Comparison of ENCODE assay signal across 7 mouse cellular contexts in the genomic region with DNA sequence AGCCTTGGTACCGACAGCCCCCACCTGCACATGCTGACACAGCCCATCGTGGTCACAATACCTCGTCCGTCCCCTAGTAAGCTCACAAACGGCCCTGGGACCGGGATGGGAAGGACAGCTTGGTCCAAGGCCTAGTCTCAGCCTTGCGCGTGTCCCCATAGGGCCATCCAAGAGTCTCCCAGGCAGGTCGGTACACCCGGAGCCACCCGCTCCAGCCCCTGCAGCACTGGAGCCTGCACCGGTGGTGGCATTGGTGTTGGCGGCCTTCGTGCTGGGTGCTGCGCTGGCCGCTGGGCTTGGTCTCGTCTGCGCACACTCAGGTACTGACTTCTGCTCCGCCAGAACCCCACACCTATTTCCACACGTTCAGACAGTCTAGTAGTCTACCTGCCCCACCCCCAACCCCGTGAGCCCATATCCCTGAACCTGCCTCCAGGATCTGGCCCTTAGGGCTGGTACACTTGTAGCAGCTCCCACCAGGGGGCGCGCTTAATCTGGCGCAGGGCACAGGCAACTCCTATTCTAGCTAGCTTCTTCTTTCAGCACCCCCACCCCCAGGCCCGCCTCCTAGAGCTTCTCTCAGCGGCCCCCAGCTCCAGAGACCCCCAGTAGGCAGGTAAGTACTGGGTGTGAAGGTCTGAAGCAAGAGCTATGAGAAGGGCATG. TPM values are rescaled to one million over a fixed set of nuclear protein-coding genes. Genes with fewer than 3 reads are reported as not detected.
A peak's percentile ranks its signal among the peaks of the same experiment; 100 is the strongest.
DNase-seq lines count a peak whose midpoint lies in the region; ATAC-seq and TF ChIP-seq lines count a peak whose summit lies in the region.

No protein-coding gene starts in this region.

- WGBS in intestine, embryonic 14.5 days = 40% methylated on average over 26 of the region's 26 CpGs
- WGBS in midbrain, embryonic 11.5 days = 31% methylated on average over 26 of the region's 26 CpGs
- 47% methylated on average over 26 of the region's 26 CpGs for WGBS in small intestine, adult 2 months

- H3K4me3 ChIP-seq in intestine, embryonic 14.5 days (ENCODE audit: low read depth, low read length) = no peak overlapping the region
- no peak overlapping the region for H3K4me3 ChIP-seq in midbrain, embryonic 11.5 days (ENCODE audit: low read depth, low read length)
- H3K4me3 ChIP-seq in small intestine, adult 2 months (ENCODE audit: low read depth, low read length) = no peak overlapping the region

- TF ChIP-seq CTCF in small intestine, adult 2 months (IDR thresholded peaks at IDR 0.05; ENCODE audit: extremely low read depth, insufficient read length, insufficient replicate concordance, low read depth, low read length) = peak; percentile 86; the same call in 1 of the 2 replicates

- peak; percentile 89 for DNase-seq in adipocyte (ENCODE audit: low spot score)
- DNase-seq in cerebellum, postnatal 14 days = peak; percentile 86 to 94
- peak; percentile 83 to 86 for DNase-seq in frontal cortex, postnatal 36 days (ENCODE audit: low spot score in 2 of 2)
- DNase-seq in intestine, embryonic 14.5 days (ENCODE audit: low spot score) = peak; percentile 91
- peak; percentile 74 to 86 for DNase-seq in left cerebral cortex, adult 9 months (ENCODE audit: low spot score in 2 of 2)
- DNase-seq in midbrain, embryonic 11.5 days (ENCODE audit: low spot score, missing footprints) = peak; percentile 98

- TF ChIP-seq POLR2A in small intestine, adult 2 months (IDR thresholded peaks at IDR 0.05; ENCODE audit: low read depth, low read length) = no peak

- H3K4me1 ChIP-seq in intestine, embryonic 14.5 days (replicated peaks; ENCODE audit: control insufficient read depth, insufficient read depth, low read length) = peaks cover 13% of the 10 kb centered on the region
- H3K4me1 ChIP-seq in midbrain, embryonic 11.5 days (ENCODE audit: control insufficient read depth, insufficient read depth, low read length) = peaks cover 17% of the 10 kb centered on the region
- peaks cover 10% of the 10 kb centered on the region for H3K4me1 ChIP-seq in small intestine, adult 2 months (ENCODE audit: control insufficient read depth, insufficient read depth, insufficient read length, low read length)

- H3K27ac ChIP-seq in intestine, embryonic 14.5 days (ENCODE audit: low read depth) = no peak overlapping the region
- H3K27ac ChIP-seq in midbrain, embryonic 11.5 days (ENCODE audit: low read depth, low read length) = no peak overlapping the region
- H3K27ac ChIP-seq in small intestine, adult 2 months (ENCODE audit: insufficient read depth, low read depth, low read length) = no peak overlapping the region

- peaks cover 51% of the 10 kb centered on the region for H3K36me3 ChIP-seq in intestine, embryonic 14.5 days (ENCODE audit: control insufficient read depth, insufficient read depth, low read length)
- peaks cover 12% of the 10 kb centered on the region for H3K36me3 ChIP-seq in midbrain, embryonic 11.5 days (ENCODE audit: control insufficient read depth, insufficient read depth, low read length)
- H3K36me3 ChIP-seq in small intestine, adult 2 months (ENCODE audit: control insufficient read depth, insufficient read depth, low read length) = peaks cover 21% of the 10 kb centered on the region

- no peaks in the 10 kb centered on the region for H3K27me3 ChIP-seq in intestine, embryonic 14.5 days (replicated peaks; ENCODE audit: control insufficient read depth, insufficient read depth, low read length)
- peaks cover 4% of the 10 kb centered on the region; the same call in 1 of the 2 replicates for H3K27me3 ChIP-seq in midbrain, embryonic 11.5 days (ENCODE audit: control insufficient read depth, insufficient read depth, low read length)
- H3K27me3 ChIP-seq in small intestine, adult 2 months (ENCODE audit: control insufficient read depth, insufficient read depth, low read length) = no peaks in the 10 kb centered on the region

- H3K9me3 ChIP-seq in intestine, embryonic 14.5 days (ENCODE audit: control insufficient read depth, low read length) = no peaks in the 10 kb centered on the region
- H3K9me3 ChIP-seq in midbrain, embryonic 11.5 days (ENCODE audit: control insufficient read depth, low read length) = no peaks in the 10 kb centered on the region

- H3K4me2 ChIP-seq in intestine, embryonic 14.5 days (ENCODE audit: low read length) = no peak overlapping the region
- H3K4me2 ChIP-seq in midbrain, embryonic 11.5 days = no peak overlapping the region

- peak; percentile 6; the same call in 1 of the 2 replicates for ATAC-seq in intestine, embryonic 14.5 days (replicated peaks; ENCODE audit: low FRiP score, low TSS enrichment, low read depth)
- ATAC-seq in midbrain, embryonic 11.5 days (ENCODE audit: low FRiP score) = peak; percentile 30

- H3K9ac ChIP-seq in intestine, embryonic 14.5 days (ENCODE audit: low read length) = no peak overlapping the region
- H3K9ac ChIP-seq in midbrain, embryonic 11.5 days (ENCODE audit: low read length) = no peak overlapping the region

RNA-seq across cellular contexts. Expression of a gene that starts 2.4 kb away (rescaled TPM):
- polyA plus RNA-seq in intestine, embryonic 14.5 days (2014; fragmentation: Nextera tagmentation; extraction: Ambion mirVana) = 3.3 and 4.0 TPM in 2 replicates
- 1.2 and 2.0 TPM in 2 replicates for polyA plus RNA-seq in midbrain, embryonic 11.5 days (2014; fragmentation: Nextera tagmentation; extraction: Ambion mirVana)
- polyA plus RNA-seq in small intestine, adult 2 months (2012; rRNA removed) = 17.2 and 60.2 TPM in 2 replicates

RNA-seq across cellular contexts. Expression of a gene that starts 2.4 kb away (rescaled TPM):
- 52.7 and 57.1 TPM in 2 replicates for polyA plus RNA-seq in intestine, embryonic 14.5 days (2014; fragmentation: Nextera tagmentation; extraction: Ambion mirVana)
- 53.9 and 64.6 TPM in 2 replicates for polyA plus RNA-seq in midbrain, embryonic 11.5 days (2014; fragmentation: Nextera tagmentation; extraction: Ambion mirVana)
- 15.0 and 22.6 TPM in 2 replicates for polyA plus RNA-seq in small intestine, adult 2 months (2012; rRNA removed)

RNA-seq across cellular contexts. Expression of a gene that starts 8.6 kb away (rescaled TPM):
- polyA plus RNA-seq in intestine, embryonic 14.5 days (2014; fragmentation: Nextera tagmentation; extraction: Ambion mirVana) = 78.8 and 79.2 TPM in 2 replicates
- polyA plus RNA-seq in midbrain, embryonic 11.5 days (2014; fragmentation: Nextera tagmentation; extraction: Ambion mirVana) = 97.9 and 110 TPM in 2 replicates
- 14.1 and 18.5 TPM in 2 replicates for polyA plus RNA-seq in small intestine, adult 2 months (2012; rRNA removed)

RNA-seq across cellular contexts. Expression of a gene that starts 11.8 kb away (rescaled TPM):
- 1.4 and 1.7 TPM in 2 replicates for polyA plus RNA-seq in intestine, embryonic 14.5 days (2014; fragmentation: Nextera tagmentation; extraction: Ambion mirVana)
- 0.59 and 1.00 TPM in 2 replicates for polyA plus RNA-seq in midbrain, embryonic 11.5 days (2014; fragmentation: Nextera tagmentation; extraction: Ambion mirVana)
- polyA plus RNA-seq in small intestine, adult 2 months (2012; rRNA removed) = 0.93 and 1.1 TPM in 2 replicates

RNA-seq across cellular contexts. Expression of a gene that starts 11.9 kb away (rescaled TPM):
- polyA plus RNA-seq in intestine, embryonic 14.5 days (2014; fragmentation: Nextera tagmentation; extraction: Ambion mirVana) = 17.9 and 19.1 TPM in 2 replicates
- polyA plus RNA-seq in midbrain, embryonic 11.5 days (2014; fragmentation: Nextera tagmentation; extraction: Ambion mirVana) = 20.8 and 22.7 TPM in 2 replicates
- polyA plus RNA-seq in small intestine, adult 2 months (2012; rRNA removed) = 10.2 and 27.0 TPM in 2 replicates
